Mouse (Mus musculus) NIH3T3 (cell line): Measurements from ENCODE around the gene Psmb9.
A peak's percentile ranks its signal among the peaks of the same experiment; 100 is the strongest.
"Not testable (repeated sequence)": the region's sequence is repeated elsewhere in the genome, so short reads cannot be mapped to it uniquely, and the experiment has no call there.

Source experiments
- DNase-seq: peaks from one replicate; pipeline ENCODE4 v3.0.0-alpha.2; 2012; ENCODE audit warnings: low read depth

Gene Psmb9

GRCm38 (mm10) chr17:34187261-34187916, at the start of gene Psmb9, which contains the start of gene Tap1:
Gene Psmb9 (minus strand): TSS chr17:34187764.
Gene Tap1 (plus strand): TSS chr17:34187553.
- peak; percentile 99 for DNase-seq

GRCm38 (mm10) chr17:34236691-34237090, 49.1 kb upstream of the Psmb9 start:
- peak; percentile 23 for DNase-seq

DNA sequence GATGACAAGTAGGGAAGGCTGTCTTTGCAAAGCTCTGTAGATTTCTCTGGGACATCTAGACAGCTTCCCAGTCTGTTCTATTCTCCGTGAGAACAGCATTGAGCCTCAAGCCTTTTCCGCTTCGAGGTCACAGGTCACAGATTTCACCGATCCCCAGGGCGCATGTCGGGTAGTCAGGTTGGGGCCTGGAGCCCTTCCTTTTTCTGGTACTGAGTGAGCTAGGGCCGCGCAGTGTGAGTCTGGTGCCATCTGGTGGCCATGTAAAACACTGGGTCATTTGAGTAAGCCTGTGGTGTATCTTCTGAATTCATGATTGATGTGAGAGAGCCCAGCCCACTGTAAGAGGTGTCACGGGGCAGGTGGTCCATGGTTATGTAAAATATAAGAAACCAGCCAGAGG, 47.4 kb upstream of the Psmb9 start:
- peak; percentile 87 for DNase-seq

GRCm38 (mm10) chr17:34232021-34232420, 44.5 kb upstream of the Psmb9 start:
- not testable (repeated sequence) for DNase-seq

- not testable (repeated sequence) for DNase-seq
Measured at GRCm38 (mm10) chr17:34230971-34231370, 43.4 kb upstream of the Psmb9 start.

- DNase-seq, result not testable (repeated sequence)
Measured at GRCm38 (mm10) chr17:34225911-34226310, 38.3 kb upstream of the Psmb9 start.

DNA sequence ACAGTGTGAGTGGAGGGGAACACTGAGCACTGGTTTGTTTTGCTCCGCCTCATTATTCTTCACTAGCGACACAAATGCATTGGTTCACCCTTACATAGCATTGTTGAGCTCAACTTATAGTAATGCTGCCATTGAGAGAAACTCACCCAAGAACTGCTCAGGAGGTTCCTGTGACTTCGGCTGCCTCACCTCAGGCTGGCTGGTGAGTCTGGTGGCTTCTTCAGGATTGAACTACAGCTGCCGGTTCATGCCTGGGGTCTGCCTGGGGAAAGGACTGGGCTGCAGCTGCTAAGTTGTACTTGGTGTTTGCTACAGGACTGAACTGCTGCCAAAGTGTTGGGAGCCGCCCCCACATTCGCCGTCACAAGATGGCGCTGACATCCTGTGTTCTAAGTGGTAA, 37.9 kb upstream of the Psmb9 start:
- DNase-seq, result no peak

DNA sequence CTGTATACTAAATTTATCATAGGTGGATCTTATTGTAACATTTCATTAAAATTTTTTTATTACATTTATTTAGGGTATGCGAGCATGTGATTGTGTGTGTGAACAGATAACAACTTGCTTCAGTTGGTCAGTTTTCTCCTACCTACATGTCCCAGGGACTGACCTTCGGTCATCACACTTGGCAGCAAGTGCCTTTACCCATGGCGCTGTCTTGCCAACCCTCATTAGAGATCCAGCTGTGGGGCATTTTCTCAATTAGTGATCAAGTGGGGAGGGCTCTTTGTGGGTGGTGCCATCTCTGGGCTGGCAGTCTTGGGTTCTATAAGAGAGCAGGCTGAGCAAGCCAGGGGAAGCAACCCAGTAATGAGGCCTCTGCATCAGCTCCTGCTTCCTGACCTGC, 37.3 kb upstream of the Psmb9 start:
- DNase-seq, result no peak

DNA sequence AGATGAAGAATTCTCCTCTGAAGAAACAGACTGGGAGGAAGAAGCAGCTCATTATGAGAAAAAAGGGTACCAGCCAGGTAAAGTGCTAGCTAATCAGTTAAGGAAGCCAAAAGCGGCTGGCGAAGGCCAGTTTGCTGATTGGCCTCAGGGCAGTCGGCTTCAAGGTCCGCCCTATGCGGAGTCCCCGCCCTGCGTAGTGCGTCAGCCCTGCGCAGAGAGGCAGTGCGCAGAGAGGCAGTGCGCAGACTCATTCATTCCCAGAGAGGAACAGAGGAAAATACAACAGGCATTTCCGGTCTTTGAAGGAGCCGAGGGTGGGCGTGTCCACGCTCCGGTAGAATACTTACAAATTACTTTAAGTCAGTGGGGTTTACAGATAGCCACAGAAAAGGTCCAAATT, 32.8 kb upstream of the Psmb9 start:
- DNase-seq, result not testable (repeated sequence)

- DNase-seq, result not testable (repeated sequence)
Measured at GRCm38 (mm10) chr17:34219801-34220200, 32.2 kb upstream of the Psmb9 start.

- peak; percentile 49 for DNase-seq
Measured at GRCm38 (mm10) chr17:34219096-34219495, 31.5 kb upstream of the Psmb9 start.

- DNase-seq, result peak; percentile 11
Measured at GRCm38 (mm10) chr17:34218675-34219074, 31.1 kb upstream of the Psmb9 start.

DNA sequence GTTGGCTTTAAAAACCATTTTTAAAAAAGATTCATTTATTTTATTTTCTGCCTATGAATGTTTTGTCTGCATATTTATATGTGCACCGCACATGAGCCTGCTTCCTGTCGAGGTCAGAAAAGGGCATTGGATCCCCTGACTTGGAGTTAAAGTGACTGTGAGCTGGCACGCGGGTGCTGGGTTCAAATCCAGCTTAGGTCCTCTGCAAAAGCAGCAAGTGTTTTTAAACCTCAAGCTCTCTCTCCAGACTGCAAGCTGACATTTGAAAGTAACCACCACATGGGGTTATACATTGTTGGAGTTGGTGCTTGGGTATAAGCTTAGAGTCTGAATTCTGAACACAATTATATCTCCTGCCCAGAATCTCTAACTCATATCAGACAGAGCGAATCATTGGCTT, 30.4 kb upstream of the Psmb9 start:
- no peak for DNase-seq

DNA sequence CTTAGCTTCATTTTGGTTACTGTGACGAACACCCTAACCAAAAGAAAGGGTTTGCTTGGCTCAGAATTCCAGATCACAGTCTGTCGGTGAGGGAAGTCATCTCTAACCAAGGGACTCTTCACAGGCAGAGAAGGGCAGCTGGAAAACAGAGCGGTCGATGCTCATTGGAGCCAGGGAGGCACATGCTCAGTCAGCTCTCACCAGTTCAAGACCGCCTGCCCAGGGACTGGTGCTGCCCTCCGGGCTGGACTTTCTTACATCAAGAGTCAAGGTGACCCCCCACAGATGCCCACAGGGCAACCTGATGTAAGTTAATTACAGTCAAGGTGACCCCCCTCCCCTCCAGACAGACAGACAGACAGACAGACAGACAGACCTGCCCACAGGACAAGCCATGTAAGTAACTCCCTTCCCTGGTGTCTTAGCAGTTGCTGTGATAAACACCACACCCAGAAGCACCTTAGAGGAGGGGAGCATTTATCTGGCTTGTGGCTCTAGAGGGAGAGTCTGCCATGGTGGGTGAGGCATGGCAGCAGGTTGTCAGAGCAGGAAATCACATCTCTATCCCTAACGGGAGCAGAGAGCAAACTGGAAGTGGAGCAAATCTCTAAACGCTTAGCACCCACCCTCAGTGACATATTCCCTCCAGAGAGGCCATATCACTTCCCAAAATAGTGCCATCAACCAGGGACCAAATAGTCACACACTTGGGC, 29.8 kb upstream of the Psmb9 start:
- no peak for DNase-seq

- DNase-seq, result no peak
Measured at GRCm38 (mm10) chr17:34215176-34215575, 27.6 kb upstream of the Psmb9 start.

DNA sequence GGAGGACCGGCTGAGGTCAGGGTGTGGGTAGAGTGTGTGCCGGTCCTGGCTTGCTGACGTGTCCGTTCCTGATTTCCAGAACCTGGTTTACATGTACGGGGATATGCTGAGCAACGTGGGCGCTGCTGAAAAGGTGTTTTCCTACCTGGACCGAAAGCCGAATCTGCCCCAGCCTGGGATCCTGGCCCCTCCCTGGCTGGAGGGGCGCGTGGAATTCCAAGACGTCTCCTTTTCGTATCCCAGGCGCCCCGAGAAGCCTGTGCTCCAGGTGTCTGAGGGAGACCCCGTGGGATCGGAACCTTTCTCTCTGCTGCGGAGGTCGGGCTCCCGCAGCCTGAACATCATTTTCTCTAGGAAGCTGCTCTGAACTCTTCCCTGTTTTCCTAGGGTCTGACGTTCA, 26.4 kb upstream of the Psmb9 start:
- DNase-seq, result no peak

GRCm38 (mm10) chr17:34211746-34212365, 24.3 kb upstream of the Psmb9 start:
- no peak for DNase-seq

DNA sequence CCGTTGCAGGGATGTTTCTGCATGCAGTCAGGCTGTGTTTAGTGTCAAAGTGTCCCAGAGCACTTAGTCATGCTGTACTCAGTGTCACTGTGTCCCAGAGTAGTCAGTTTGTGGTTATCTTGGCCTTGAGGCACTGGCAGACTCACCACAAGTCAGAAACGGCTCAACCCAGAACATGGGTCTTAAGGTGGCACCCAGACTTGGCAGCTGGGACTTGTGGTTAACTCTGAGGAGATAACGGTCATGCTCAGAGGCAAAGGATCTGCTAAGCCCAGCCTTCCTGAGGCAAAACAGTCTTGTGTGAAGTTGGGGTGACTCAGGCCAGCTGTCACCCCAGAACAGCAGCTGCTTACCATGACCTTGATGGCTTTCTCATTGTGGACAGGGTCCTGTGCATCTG, 23.0 kb upstream of the Psmb9 start:
- peak; percentile 24 for DNase-seq

- DNase-seq, result peak; percentile 31
Measured at GRCm38 (mm10) chr17:34209680-34210079, 22.1 kb upstream of the Psmb9 start.

DNA sequence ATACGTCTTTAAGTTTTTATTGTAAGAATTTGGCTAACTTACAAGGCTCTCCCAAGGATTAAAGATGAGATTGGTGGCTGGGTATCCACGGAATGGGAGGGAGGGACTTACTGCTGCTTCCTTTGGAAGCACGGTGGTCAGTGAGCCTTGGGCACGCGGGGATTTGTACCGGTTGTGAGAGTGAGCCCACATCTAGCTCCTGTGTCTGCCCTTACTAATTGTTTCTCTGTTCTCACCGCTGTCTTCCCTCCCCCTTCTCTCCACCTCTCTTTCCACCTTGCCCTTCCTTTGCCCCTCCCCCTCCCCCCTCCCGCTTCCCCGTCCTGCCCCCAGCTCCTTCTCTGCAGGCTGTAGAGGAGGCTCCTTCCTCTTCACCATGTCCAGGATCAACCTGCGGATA, 20.9 kb upstream of the Psmb9 start:
- DNase-seq, result no peak

- no peak for DNase-seq
Measured at GRCm38 (mm10) chr17:34207866-34208265, 20.3 kb upstream of the Psmb9 start.

DNA sequence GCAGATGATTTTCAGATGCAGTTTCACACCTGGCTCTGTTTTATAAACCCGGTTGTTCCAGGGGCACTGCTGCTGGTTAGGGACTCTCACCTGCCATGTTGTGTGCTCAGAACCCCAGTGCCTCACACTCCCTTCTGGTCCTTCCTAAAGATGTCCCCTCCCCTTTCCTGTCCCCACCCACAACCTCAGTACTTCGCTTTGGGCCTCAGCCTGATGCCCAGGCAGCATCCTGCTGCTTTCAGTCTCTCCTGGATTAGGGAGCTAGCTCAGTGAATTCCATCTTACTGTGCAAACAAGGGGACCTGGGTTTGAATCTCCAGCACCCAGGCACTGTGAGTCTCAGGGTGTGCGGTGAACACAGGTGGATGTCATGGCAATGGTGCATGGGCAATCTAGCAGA, 19.9 kb upstream of the Psmb9 start:
- no peak for DNase-seq

DNA sequence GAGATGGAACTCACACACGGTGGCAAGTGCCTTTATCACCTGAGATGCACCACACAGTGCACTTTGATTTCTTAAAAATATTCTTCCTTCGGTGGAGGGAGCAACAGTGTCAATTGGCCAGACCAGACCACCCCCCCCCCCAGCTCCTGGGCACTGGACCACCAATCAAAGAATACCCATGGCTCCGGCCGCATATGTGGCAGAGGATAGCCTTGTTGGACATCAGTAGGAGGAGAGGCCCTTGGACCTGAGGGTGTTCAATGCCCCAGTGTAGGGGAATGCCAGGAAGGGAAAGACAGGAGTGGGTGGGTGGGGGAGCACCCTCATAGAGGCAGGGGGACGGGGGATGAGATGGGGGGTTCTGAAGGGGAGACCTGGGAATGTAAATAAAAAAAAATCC, 19.2 kb upstream of the Psmb9 start:
- DNase-seq, result no peak
